Mouse (Mus musculus) urinary bladder, postnatal 14 days (tissue): Measurements from ENCODE around the gene Platr17.
"Not testable (repeated sequence)": the region's sequence is repeated elsewhere in the genome, so short reads cannot be mapped to it uniquely, and the experiment has no call there.

Source experiments
- DNase-seq: peaks from one replicate; pipeline ENCODE4 v3.0.0; 2021; ENCODE audit warnings: low spot score

Gene Platr17

DNA sequence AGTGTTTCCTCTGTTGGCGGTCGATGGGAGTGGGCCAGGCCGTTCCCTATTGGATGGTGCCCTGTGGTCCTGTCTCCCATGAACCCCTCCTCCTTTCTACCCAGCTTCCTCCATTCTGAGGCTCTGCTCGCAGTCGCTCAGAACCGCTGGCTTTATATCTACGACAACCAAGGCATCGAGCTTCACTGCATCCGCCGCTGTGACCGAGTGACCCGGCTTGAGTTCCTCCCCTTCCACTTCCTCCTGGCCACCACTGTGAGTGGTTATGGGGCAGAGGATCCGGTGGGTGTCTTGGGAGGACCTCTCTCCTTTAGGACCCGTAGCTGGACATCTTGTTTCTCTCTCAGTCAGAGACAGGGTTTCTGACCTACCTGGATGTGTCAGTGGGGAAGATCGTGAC lies 38.5 kb downstream of the Platr17 start:
- DNase-seq, result no peak

GRCm38 (mm10) chr17:33947430-33948089 lies 42.6 kb downstream of the Platr17 start:
- DNase-seq, result no peak

GRCm38 (mm10) chr17:33948090-33948904 lies 43.4 kb downstream of the Platr17 start:
- no peak for DNase-seq

DNA sequence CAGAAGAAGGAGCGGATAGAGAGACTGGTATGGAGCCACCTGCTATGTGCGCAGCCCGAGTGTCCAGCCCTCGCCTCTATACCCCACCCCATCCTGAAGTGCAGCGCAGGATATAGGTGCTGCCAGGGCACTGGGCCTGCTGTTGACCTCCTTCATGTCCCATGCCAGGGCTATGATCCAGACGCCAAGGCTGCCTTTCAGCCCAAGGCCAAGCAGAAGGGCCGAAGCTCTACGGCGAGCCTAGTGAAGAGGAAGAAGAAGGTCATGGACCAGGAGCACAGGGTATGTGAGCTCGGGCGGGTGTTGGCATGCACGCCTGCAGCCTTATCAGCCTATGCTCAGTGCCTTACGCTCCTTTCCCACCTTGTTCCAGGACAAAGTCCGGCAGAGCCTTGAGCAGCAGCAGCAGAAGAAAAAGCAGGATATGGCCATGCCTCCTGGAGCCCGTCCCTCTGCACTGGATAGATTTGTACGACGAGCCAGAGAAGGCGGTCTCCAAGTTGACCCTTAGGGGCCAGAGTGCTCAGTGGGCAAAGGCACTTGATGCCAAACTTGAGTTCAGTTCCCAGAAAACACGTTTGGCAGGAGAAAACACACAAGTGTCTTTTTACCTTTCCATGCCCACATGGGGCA lies 44.1 kb downstream of the Platr17 start:
- DNase-seq, result no peak

- DNase-seq, result no peak
Observed at GRCm38 (mm10) chr17:33950131-33950625, 45.2 kb downstream of the Platr17 start.

DNA sequence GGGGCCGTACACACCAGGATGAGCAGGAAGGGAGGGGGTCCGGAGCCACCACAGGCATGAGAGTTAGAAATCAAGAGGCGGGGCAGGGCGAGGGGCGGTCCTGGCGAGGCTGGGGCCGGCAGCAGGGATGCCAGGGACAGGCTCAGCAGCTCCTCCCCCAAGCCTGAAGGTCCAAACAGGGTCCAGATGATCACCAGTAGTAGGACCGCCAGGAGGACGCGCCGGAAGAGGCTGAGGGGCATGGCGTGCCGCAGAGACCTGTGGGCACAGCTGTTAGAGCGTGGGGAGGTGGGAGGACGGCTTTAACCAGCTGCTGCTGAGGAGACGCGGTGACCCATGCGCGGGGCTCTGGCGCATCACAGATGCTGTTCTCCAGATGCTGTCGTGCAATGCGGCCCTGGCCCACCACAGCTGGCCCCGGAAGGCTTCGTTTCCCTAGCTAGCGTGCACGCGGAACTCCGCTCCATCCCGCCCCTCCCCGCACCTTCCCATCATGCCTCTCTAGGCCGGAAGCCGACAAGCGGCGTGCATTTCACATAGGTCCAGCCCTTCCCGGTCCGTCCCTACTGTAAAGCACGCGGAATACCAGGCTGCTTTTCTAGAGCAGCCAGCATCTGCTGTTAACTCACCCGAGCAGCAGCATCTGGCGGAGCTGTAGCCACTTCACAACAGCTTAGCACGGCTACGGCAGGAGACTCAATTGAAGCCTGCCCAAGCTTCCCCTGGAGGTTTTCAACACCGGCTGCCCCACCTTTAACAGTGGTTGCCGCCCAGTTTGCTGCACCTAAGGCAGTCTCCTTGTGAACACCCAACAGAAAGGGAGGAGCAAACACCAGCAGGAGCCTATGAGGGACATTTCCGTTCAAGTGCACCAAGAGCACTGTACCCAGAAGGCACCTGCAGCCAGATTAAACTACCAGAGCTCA lies 46.3 kb downstream of the Platr17 start, which contains the start of gene B3galt4:
B3galt4 (minus strand) TSS at position 468 of the 926 bp plus-strand sequence.
- peak; percentile 83 for DNase-seq

- DNase-seq, result not testable (repeated sequence)
Observed at GRCm38 (mm10) chr17:33952015-33952414, 47.1 kb downstream of the Platr17 start.

GRCm38 (mm10) chr17:33952879-33953278 lies 47.9 kb downstream of the Platr17 start:
- no peak for DNase-seq

DNA sequence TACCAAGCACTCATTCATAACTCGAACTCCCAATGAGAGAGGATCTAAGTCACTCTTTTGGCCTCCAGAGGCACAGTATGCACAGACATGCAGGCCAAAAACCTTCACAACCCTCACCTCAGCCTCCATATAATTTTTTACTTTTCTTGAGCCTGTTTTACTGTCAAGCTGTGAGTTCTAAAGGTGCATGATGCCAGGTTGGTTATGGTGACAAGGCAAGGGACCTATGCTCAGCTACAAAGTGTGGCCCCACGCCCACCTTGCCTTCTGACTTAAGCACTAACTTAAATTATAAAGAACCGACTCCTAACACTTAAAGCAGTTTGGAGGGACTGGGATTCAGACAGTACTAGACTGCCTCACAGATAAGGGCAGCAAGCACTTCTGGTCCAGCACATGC lies 48.4 kb downstream of the Platr17 start:
- DNase-seq, result no peak

- DNase-seq, result no peak
Observed at GRCm38 (mm10) chr17:33953961-33954565, 49.1 kb downstream of the Platr17 start.

DNA sequence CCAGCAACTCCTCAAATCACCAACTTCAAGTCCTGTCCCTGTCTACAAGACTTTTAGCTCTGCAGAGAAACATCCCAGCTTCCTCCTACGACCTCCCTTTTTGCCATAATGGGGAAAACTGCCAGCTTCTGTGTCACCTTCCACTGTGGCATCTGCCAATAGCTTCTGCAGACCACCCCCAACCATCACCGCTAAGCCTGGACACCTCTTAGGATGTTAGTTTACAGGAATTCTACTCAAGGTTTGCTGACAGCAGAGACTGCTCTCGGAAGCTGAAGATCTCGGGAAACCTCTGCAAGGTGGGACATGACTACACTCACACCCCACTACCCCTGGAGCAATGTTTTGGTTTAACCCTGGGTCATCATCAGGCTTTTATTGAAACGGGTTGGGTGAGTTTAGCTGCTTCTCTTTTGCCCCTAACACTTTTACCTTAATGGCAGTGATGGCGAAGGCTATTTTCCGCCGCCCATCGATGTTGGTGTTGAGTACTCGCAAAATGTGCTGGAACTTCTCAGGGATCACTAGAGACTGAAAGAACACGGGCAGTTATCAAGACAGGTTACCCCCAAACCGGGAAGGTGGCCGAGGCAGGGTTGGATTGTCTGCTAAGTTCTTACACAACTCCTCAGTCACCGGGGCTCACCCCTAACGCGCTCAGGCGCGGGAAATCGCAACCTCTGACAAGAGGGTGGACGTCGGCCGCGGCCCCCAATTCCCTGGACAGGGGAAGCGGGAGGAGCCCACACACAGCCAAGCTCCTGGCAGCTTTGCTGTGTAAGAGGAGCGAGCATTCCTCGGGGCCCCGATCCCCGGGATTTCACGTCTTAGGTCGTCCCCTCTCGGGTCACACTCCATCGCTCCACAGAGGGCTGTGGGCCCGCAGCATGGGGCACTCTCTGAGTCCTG lies 50.0 kb downstream of the Platr17 start:
- no peak for DNase-seq

GRCm38 (mm10) chr17:33955555-33956214 lies 50.8 kb downstream of the Platr17 start, which contains the start of the genes Vps52 and Rps18:
Vps52 (plus strand) TSS chr17:33955812.
Rps18 (minus strand) TSS chr17:33956001.
- DNase-seq, result peak; percentile 95
